Mouse (Mus musculus) left cerebral cortex, adult 2 months (tissue): ENCODE results near the gene Utrn. TPM values are rescaled to one million over a fixed set of nuclear protein-coding genes. Genes with fewer than 3 reads are reported as not detected.

Source experiments
- DNase-seq, 2 experiments: peaks; one replicate each; pipeline ENCODE4 v3.0.0; 2021 to 2022; ENCODE audit warnings: low spot score in 2 of 2, mixed read lengths in 1 of 2; ENCODE audit errors: extremely low spot score in 1 of 2
- H3K27ac ChIP-seq: fragments of 200-600 bp; 2 replicates; pipeline ENCODE4 v1.8.1; 2022
- H3K4me3 ChIP-seq: fragments of 200-600 bp; 2 replicates; pipeline ENCODE4 v1.8.1; 2022
- CTCF ChIP-seq: fragments of 200-600 bp; IDR thresholded peaks from 2 replicates; pipeline ENCODE4 v1.8.1; 2022; ENCODE audit warnings: antibody characterized with exemption, mild to moderate bottlenecking, moderate library complexity
- intact Hi-C: fragments of 180-260 bp; cut with DNase I; formaldehyde crosslinking; loops from one replicate; pipeline ENCODE4 v1.15.1; 2025
- total RNA-seq, 2 experiments: library from RNA; stranded (reverse); gene quantifications; 2 replicates each; pipeline ENCODE4 v1.2.3; 2021

The Utrn gene
- total RNA-seq, 2 experiments from 2014 or later, result 65.4 to 69.3 TPM

DNA sequence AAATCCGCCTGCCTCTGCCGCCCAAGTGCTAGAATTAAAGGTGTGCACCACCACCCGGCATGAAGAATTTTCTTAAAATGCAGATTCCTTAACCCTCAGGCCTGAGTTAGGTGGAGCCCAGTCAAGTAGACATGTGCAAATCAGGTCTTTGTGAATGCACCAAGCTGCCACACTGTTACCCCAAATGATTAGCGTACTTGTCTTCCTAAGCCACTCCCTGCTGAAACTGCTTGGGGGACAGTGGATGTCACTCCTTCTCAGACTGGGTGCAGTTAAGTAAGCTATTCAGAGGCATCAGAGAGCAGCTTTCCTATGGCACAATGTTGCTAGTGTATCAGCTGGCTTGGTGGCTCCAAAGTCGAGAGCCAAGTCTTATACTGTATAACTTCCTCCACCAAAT is 83.9 kb downstream of the Utrn start:
- Histone ChIP-seq H3K27ac (no peak overlapping the region), H3K4me3 (no peak overlapping the region)
- no peak for TF ChIP-seq CTCF
- DNase-seq, result no peak
- intact Hi-C loops, result no loop called here

- no peak overlapping the region for H3K4me3 ChIP-seq
- DNase-seq, result no peak
- intact Hi-C loops, result no loop called here
- no peak for TF ChIP-seq CTCF
- no peak overlapping the region for H3K27ac ChIP-seq
Measured at GRCm38 (mm10) chr10:12781381-12781907, 87.7 kb downstream of the Utrn start.

- Histone ChIP-seq H3K4me3 (no peak overlapping the region), H3K27ac (no peak overlapping the region)
- intact Hi-C loops, result no loop called here
- no peak for DNase-seq
- TF ChIP-seq CTCF, result no peak
Measured at GRCm38 (mm10) chr10:12773178-12773577, 96.0 kb downstream of the Utrn start.

- intact Hi-C loops, result no loop called here
- TF ChIP-seq CTCF, result no peak
- Histone ChIP-seq H3K4me3 (no peak overlapping the region), H3K27ac (no peak overlapping the region)
- DNase-seq, result no peak
Measured at GRCm38 (mm10) chr10:12771511-12771910, 97.7 kb downstream of the Utrn start.

- intact Hi-C loops, result no loop called here
- DNase-seq, result no peak
- no peak overlapping the region for H3K27ac ChIP-seq
- TF ChIP-seq CTCF, result no peak
- no peak overlapping the region for H3K4me3 ChIP-seq
Measured at GRCm38 (mm10) chr10:12762668-12763067, 106.5 kb downstream of the Utrn start.

- DNase-seq, result no peak
- H3K4me3 ChIP-seq, result no peak overlapping the region
- no peak overlapping the region for H3K27ac ChIP-seq
- no peak for TF ChIP-seq CTCF
- intact Hi-C loops, result no loop called here
Measured at GRCm38 (mm10) chr10:12758702-12758988, 110.5 kb downstream of the Utrn start.

GRCm38 (mm10) chr10:12757943-12758701 is 111.0 kb downstream of the Utrn start:
- intact Hi-C loops, result no loop called here
- H3K27ac ChIP-seq, result no peak overlapping the region
- no peak for DNase-seq

GRCm38 (mm10) chr10:12756692-12757091 is 112.5 kb downstream of the Utrn start:
- H3K4me3 ChIP-seq, result no peak overlapping the region
- no peak for DNase-seq
- TF ChIP-seq CTCF, result no peak
- intact Hi-C loops, result no loop called here
- no peak overlapping the region for H3K27ac ChIP-seq

More at GRCm38 (mm10) chr10:12757943-12758701, 111.0 kb downstream of the Utrn start:
- TF ChIP-seq CTCF, result no peak
- no peak overlapping the region for H3K4me3 ChIP-seq

GRCm38 (mm10) chr10:12754911-12755310 is 114.3 kb downstream of the Utrn start:
- Histone ChIP-seq H3K4me3 (no peak overlapping the region), H3K27ac (no peak overlapping the region)
- no peak for DNase-seq
- TF ChIP-seq CTCF, result no peak
- intact Hi-C loops, result no loop called here

DNA sequence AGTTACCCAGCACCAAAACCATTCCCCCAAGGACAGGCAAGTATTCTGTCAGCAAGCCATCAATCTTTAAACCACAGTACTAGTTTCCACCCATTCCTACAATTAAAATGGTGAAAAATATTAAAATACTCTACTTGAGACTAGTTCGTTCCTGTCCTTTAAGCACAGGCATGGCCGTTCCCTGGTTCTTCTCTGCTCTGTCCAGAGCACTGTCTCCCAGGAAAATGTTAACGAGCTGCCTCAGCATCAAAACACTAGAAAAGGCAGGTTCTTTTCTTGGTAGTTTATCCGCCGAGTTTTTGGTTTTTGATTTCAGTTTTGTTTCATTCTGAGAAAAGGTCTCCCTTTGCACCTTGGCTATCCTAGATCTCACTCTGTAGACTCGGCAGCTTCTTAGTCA is 115.0 kb downstream of the Utrn start:
- no peak overlapping the region for H3K27ac ChIP-seq
- no peak for DNase-seq
- intact Hi-C loops, result no loop called here
- TF ChIP-seq CTCF, result no peak
- H3K4me3 ChIP-seq, result no peak overlapping the region

DNA sequence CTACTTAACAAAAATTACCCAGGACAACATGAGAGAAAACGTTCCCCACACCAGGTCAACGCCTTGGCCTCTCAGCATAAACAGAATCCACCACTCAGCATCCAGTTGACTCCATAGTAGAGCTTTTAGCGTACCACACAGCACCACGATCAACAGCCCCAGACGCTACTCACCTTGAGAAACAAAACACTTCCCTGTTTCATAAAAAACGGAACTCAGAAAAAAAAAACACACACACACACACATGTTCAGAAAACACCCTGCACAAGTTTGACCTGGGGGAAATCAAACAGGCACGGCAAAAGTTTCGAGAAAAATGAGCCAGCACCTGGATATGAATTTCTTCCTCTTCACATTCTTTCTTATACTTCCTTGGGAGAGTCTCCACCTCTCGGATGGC is 125.4 kb downstream of the Utrn start:
- no peak for TF ChIP-seq CTCF
- no peak for DNase-seq
- intact Hi-C loops, result no loop called here
- no peak overlapping the region for H3K27ac ChIP-seq
- no peak overlapping the region for H3K4me3 ChIP-seq

- intact Hi-C loops, result loop anchor here (5.0 kb wide), 1 partner anchor 128 kb away; the partner anchor contains the start of gene Utrn
- no peak overlapping the region for H3K4me3 ChIP-seq
- DNase-seq, result no peak
- TF ChIP-seq CTCF, result no peak
- H3K27ac ChIP-seq, result no peak overlapping the region
Measured at GRCm38 (mm10) chr10:12739302-12739987, 129.7 kb downstream of the Utrn start.

DNA sequence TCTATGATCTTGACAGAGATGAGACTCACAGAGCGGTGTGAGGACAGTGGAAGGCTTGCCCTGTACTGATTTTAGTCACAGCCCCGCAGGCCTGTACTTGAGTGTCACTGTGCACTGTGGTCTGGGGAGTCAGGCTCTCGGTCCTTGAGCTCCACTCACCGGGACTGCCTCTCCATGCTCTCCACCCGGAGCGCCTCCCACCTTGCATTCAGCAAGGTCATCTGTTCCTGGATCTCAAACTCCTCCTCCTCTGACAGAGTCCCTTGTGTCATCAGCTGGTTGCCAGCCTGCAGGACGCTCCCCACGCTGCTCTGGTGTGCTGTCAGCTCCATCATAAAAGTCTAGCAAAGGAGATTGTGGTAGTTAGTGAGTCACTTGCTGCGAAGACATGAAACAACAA is 131.2 kb downstream of the Utrn start:
- TF ChIP-seq CTCF, result no peak
- Histone ChIP-seq H3K27ac (no peak overlapping the region), H3K4me3 (no peak overlapping the region)
- intact Hi-C loops, result loop anchor here (5.0 kb wide), 1 partner anchor 129 kb away; the partner anchor contains the start of gene Utrn
- DNase-seq, result no peak
